Mouse (Mus musculus): ENCODE results near the gene B9d2.
"Not testable (repeated sequence)": the region's sequence is repeated elsewhere in the genome, so short reads cannot be mapped to it uniquely, and the experiment has no call there.

The B9d2 gene

DNA sequence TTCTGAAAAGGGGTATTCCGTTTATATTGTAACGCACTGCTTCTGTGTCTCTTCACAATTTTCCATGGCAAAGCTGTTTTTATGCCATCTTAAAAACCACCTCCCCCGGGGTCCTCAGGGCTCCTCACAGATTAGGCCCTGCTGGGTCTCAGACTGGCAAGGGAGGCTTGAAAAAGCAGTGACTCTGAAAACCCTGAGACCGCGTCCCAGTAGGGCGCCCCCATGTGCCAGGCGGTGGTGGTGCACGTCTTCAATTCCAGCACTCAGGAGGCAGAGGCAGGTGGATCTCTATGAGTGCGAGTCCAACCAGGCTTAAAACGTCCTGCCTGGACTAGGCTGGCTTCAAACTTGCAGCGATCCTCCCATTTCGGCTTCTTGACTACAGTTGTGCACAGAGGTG, 20.2 kb downstream of the B9d2 start:
- CTCF ChIA-PET = no interaction called here

DNA sequence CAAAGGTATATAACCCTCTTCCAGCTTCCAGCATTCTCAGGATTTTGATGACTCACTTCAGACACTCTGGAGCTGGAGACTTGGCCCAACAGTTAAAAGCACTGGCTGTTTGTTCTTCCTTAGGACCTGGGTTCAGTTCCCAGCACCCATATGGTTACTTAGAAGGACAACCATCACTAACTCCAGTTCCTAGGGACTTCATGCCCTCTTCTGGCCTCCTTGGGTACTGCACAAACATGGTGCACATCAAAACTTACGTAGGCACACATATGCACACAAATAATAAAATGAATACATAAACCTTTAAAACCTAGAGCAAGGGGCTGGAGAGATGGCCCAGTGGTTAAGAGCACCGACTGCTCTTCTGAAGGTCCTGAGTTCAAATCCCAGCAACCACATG, 21.8 kb downstream of the B9d2 start:
- CTCF ChIA-PET = interaction anchor here (0.7 to 1.9 kb wide), 3 partner anchors 9 to 14 kb away, joined by 5 to 6 read pairs (median 6); no protein-coding TSS in a partner anchor

DNA sequence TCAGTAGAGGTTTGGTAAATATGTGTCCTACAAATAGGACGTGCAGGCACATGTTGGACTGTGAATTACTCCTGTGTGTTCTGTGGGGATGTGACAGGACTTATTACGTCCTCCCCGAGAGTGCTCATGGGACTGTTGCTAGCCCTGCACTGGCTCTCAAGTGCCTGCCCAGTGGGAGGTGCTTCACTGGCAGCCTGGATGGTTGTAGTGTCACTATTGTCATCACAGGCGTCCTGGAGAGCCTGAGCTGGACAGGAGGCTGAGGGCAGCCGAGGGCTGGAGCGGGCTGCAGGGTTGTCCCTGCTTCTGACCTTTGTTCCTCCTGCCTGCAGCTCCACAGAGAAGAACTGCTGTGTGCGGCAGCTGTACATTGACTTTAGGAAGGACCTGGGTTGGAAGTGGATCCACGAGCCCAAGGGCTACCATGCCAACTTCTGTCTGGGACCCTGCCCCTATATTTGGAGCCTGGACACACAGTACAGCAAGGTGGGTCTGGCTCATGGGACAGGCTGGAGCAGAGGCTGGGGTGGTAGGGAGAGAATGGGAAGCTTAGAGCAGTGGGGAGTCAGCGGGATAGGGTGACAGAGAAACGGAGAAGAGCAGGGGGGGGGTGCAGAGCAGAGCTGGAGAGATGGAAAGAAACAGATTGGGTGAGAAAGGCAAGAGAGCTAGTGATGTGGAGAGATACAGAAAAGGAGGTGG, 23.4 kb downstream of the B9d2 start:
- CTCF ChIA-PET = no interaction called here

DNA sequence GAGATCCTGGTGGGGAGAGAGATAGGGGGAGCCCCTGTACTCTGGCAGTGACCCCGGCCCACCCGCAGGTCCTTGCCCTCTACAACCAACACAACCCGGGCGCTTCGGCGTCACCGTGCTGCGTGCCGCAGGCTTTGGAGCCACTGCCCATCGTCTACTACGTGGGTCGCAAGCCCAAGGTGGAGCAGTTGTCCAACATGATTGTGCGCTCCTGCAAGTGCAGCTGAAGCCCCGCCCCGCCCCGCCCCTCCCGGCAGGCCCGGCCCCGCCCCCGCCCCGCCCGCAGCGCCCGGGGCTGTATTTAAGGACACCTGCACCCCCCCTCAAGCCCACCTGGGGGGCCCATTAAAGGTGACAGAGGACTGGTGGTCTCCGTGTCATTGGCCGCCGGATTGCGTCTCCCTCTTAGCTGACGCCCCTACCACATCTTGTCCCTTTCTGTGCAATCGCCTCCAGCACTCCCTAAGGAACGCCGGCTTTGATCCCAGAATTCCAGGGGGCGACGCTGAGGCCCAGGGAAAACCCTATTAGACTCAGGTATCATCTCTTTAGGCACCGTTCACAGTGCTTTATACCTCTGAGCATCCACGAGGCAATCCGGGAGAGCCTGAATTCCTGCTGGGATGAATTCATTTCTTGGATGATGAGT, 24.3 kb downstream of the B9d2 start:
- CTCF ChIA-PET = no interaction called here

DNA sequence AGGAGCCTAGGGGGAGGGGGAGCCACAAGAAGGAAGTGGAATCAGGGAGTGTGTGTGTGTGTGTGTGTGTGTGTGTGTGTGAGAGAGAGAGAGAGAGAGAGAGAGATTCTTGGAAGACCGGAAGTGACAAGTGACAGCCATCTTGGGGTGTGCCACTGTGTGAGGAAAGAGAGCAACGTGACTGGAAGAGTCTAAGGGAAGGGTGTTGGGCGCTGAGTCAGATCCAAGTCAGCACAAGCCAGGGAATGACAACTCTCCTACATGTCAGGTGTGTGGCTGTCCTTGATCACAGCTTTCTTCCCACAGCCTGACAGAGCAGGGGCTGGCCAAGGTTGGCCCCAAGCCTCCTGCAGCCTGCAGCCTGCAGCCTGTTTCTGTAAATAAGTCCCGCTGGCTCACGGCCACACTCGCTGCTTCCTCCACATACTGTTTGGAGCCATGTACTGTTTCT, 25.2 kb downstream of the B9d2 start:
- CTCF ChIA-PET = no interaction called here

DNA sequence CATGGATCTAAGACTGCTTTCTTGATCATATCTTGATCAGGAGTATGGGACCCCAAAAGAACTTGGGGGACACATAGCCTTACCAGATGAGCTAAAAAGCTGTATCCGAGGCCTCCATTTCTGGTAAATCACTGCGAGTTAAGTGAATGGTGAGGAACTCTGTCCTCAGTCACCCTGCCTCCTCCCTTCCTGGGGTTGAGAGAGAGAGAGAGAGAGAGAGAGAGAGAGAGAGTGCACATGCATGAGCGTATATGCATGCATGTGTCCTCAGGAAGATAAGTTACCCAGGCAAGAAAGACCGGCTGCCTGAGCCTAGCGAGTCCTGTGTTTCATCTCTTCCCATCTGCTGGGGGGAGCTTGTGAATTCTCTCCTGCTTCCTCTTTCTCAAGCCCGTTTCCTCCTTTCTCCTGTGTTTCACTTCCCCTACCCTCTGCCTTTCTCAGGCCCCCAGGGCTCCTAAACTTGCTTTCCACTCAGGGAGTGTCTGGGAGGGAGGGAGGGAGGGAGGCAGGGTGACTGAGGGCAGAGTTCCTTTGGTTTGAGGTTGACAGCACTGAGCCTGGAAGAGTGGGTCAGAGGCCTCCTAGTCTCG, 26.1 kb downstream of the B9d2 start:
- CTCF ChIA-PET = no interaction called here

DNA sequence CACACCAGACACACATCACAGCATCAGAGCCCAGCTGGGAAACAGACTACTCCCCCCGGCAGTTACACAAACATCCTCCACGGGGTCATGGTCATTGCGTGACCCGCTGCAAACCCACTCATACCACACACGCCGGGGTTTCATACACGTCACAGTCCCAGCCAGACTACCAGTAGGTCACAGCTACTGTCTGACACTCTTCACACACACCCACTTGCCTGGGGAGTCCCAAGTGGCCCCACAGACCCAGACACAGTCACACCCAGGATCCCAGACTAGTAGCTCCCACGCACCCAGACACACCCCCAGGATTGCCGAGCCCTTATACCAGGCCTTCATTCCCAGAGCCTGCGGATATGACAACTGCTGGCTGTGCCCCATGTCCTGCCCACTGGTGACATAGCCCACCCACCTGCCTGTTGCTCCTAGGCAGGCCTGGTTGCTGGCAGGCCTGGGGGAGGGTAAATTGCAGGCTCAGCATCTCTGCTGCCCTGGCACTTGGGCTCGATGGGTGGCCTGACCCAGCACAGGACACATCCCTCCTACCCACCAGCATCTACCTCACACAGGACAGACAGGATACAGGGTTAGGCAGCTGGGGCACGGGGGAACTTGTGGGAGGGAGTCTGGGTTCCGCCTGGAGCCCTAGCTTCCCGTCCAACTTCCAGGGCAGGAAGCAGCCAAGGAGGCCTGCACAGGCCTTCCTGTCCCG, 27.2 kb downstream of the B9d2 start:
- CTCF ChIA-PET = interaction anchor here (0.7 kb wide), 1 partner anchor 34 kb away, joined by 4 read pairs; no protein-coding TSS in a partner anchor

DNA sequence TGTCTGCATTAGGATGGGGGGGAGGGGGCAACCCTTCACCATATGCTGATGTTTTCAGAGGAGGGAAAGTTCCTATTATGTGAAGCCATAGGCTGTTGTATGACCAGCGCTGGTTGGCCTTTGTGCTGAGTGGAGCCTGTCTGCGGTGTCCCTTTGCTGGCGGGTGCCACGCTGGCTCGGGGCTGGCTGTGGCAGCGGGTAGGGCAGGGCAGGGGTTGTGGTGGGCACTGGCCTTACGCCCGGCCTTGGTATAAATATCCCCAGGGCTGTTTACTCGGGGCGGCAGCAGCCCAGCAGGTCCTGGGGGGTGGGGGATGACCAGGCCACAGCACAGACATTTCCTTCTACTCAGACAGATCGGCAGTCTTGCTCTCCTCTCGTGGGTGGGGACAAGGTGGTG, 29.4 kb downstream of the B9d2 start:
- CTCF ChIA-PET = interaction anchor here (0.7 kb wide), 1 partner anchor 1761 kb away, joined by 4 read pairs; no protein-coding TSS in a partner anchor

DNA sequence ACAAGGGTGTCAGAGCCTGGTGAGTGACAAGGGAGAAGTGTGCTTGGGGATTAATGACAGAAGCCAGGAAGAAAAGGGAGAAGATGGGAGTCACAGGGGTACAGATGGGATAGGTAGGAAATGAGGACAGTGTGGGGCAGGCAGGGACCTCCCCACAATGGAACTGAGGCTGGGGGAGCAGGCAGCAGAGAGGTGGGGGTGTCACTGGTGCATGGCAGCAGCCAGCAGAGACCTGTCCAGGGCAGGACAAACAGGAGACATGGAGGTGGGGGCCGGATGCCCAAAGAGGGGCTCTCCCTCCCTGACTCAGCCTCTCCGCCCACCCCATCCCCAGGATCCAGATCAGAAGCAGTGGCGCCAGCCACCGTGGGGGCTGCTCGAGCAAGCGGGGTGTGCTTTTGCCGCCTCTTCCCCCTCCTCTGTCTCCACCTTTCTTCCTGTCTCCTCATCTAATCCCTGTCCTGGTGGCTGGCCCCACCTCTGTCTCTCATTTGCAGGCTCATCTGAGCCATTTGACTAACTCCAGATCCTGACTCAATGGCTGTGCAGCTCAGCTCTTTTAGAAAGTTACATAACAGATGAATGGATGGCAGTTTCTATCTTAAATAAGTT, 30.0 kb downstream of the B9d2 start:
- CTCF ChIA-PET = interaction anchor here (0.7 kb wide), 1 partner anchor 1761 kb away, joined by 4 read pairs; no protein-coding TSS in a partner anchor

DNA sequence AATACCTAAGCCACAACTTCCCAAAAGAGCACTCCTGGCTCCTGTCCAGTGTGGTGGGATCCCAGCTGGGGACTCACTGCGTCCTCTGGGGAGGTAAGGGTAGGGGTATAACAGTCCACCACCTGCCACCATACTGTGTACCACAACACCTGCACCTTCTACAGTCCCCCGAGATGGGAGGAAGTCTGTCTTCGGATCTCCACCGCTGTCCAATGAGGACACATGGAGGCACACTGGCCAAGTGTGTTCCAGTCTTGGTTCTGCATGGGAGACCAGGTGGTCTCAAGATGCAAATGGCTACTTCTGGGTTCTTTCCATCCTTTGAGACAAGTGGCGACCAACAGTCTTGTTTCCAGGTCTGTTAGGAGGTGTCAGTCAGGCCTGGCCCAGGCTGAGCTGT, 30.6 kb downstream of the B9d2 start:
- CTCF ChIA-PET = no interaction called here

DNA sequence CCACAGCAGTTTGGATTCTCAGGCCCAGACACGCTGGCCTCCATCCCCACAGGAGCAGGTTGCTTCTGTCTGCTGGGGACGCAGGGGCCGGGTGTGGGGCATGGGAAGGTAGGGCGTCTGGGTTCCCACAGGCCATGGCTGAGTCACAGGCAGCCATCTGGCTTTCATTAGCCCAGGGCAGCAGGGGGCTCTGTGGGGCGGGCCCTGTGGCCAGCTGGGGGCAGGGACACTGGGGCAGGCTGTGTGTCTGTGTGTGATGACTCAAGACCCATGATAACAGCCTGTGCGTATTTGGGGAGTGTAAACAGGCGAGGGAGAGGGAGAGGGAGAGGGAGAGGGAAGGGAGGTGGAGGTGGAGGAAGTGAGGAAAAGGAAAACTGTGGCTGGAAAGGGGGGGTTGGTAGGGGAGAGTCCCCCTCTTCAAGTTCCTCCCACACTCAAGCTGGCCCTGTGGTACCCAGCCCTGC, 31.2 kb downstream of the B9d2 start:
- CTCF ChIA-PET = no interaction called here

DNA sequence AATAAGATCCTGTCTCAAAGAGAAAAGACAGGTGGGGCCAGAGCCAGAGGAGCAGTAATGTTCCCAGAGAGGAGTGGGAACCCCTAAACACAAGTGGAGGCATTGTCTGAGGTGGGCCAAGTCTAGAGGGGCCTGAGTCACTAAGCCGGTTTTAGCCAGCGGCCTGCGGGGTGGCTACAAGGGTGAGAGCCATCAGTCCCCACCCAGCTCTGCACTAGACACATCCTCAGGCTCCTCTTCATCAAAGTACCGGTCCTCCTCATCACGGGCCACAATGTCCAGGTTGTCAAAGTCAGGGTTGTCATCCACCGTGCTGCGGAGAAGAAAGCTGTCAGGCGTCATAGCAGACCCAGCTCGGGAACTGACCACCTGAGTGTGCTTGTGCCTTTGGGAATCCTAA, 32.2 kb downstream of the B9d2 start:
- CTCF ChIA-PET = no interaction called here

DNA sequence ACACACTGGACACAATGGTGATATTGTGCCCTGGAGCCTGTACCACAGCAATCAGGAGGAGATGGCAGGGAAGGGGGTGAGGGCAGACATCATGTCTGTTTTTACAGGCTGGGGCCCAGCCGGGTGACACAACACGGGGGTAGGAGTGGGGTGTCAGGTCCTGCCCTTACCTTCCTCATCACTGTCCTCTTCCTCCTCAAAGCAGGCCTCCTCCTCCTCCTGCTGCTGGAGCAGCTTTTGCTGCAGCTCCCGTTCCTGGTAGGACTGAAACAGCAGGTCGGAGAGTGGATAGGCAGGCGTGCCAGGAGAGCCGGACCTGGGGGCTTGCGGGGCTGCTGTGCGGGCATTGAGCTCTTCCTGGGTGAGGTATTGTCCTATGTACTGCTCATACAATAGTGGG, 34.0 kb downstream of the B9d2 start:
- CTCF ChIA-PET = no interaction called here

DNA sequence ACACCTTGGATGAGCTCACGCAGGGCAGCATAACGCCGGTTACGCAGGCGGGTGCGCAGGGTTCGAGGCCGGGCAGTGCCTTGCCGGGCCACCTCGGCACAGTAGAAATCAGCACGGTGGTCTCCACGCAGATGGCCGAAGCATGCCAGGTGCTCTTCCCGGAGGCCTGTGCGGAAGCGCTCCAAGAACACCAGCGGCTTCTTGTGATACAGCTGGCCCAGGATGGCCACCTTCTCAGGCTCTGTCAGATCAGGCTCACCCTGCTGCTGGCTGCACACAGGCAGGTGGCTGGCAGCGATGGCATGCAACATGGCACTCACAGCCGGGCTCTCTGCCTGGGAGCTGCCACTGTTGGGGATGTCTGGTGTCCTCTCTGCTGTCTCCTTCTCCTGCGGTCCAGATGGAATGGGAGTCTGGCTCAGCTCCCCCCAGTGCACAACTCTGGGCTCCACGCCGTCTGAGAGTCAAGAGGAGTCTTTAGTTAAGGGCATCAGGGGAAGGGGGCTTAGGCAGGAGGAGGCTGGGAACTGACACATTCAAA, 35.2 kb downstream of the B9d2 start:
- CTCF ChIA-PET = no interaction called here

DNA sequence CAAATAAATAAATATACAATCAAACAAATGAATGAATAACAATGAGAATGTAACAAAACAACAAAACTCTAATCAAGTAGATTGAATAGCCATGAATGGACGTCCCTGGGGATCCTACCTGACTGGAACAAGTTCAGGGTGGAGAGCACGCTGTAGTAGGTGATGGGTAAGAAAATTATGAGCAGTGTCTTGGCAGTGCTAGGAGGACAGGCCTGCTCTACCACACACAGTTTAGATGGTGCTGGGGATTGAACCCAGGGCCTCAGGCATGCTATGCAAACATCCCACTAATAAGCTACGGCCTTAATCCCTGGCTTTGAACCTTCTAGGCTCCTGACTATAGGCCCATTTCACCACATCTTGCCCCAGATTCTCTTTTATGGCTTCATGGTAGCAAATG, 36.9 kb downstream of the B9d2 start:
- CTCF ChIA-PET = no interaction called here

DNA sequence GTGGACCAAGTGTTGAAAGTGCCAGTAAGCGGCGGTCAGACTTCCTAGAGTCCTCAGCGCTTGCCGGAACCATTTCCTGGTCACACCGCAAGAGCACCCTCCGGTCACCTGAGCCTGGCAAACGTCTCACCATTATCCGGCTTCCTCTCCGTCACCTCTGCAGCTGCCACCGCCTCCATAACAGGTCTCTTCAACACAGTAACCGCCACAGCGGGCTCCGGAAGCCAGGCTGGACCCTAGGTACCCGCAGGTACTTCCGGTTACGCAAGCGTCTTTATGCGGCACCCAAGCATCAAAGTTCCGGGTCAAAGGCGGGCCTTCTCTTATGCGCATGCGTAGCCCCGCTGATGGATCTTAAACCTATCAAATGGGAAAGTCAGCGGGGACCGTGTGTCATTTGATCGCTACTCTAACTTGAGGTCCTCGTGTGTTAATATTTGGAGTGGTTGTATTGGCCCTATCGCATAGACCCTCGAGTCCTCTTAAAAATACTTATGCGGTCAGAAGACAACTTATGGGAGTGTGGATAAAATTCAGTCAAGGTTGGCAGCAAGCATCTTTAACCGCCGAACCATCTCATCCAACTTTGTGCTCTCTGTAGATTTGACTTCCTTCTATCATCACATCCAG, 38.3 kb downstream of the B9d2 start, which contains the start of gene Ccdc97:
TSS of gene Ccdc97 (minus strand) at position 301 of the 630 bp plus-strand sequence.
- CTCF ChIA-PET = no interaction called here

DNA sequence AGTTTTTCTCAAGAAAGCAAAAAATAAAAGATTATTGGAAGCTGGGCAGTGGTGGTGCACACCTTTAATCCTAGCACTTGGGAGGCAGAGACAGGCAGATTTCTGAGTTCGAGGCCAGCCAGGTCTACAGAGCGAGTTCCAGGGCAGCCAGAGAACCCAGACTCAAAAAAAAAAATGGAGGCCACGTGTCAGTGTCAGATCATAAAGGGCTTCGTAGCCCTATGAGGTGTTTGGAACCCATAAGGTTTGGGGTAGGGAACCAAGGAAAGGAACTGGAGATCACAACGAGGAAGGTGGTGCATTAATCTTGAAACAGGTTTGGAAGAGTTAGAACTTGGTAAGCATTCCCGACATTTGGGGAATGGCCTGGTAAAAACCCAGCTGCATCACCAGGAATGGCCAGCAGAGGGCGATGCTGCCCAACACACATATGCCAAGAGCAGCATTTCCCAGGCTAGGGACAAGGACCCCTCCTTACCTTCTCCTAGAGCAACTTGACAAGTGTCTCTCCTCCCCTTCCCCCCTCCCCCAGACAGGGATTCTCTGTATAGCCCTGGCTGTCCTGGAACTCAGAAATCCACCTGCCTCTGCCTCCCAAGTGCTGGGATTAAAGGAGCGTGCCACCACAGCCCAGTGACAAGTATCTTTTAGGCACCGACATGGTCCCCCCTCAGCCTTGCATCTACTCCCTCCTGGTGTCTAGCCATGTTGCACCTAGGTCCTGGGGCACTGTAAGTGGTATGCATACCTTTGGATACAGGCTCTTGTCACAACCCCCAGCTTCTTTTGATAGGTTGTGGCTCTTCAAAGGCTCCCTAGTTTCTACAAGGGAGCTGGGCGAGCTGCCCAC, 39.4 kb downstream of the B9d2 start:
- CTCF ChIA-PET = interaction anchor here (0.5 to 1.1 kb wide), 2 partner anchors 32 to 46 kb away, joined by 3 to 4 read pairs; no protein-coding TSS in a partner anchor

DNA sequence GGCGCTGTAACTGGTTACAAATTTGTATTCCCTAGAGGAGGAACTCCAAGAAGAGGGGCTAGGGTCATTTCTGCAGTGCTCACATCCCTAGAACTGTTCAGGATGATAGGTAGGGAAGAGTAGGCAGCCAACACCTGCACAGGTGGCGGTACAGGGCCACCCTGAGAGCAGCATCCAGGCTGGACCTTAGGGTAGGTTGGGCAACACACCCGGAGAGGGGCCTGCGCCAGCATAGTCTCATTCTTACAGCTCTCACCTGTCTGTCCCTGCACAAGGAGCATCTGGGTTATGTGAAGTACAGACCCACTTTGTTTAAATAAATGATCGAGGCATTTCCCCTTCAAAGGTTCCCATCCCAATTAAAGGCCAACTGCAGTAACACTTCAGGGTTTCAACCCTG, 40.2 kb downstream of the B9d2 start:
- CTCF ChIA-PET = interaction anchor here (0.5 to 1.1 kb wide), 2 partner anchors 33 to 45 kb away, joined by 3 to 4 read pairs; no protein-coding TSS in a partner anchor

DNA sequence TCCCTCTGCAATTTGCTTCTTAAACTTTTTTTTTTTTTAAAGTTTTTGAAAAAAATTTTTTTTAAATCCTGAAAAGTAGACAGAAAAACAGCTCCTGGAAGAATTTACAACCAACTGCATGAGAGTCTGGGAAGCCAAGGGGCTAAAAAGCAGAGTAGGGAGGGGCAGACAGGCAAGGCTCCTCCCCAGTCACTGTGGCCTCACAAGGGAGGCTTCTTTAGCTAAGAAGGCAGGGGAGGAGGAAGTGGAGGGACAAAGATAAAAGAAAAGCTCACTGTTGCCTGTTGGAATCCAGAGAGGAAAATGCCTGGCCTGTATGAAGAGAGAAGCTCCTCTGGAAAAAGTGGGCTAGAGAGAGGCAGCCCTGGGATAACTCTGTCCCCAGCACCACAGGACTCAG, 41.2 kb downstream of the B9d2 start:
- CTCF ChIA-PET = not testable (repeated sequence)

DNA sequence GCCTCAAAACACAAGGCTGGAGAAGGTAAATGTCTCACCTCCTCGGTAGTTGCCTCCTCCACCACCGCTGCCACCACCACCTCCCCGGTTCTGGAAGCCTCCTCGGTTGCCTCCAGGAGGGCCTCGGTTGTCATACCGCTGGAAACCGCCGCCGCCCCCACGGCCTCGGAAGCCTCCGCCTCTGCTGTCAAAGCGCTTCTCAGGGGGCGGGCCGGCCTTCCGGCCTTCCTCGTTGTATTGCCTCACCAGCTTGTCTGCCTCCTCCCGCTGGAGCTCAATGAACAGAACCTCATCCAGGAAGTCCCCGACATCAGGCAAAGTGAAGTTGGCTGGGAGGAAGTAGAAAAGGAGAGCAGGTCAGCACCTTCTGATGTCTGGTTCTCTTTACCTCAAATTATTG, 45.3 kb downstream of the B9d2 start:
- CTCF ChIA-PET = interaction anchor here (0.6 kb wide), 1 partner anchor 101 kb away, joined by 3 read pairs; no protein-coding TSS in a partner anchor
